Mouse (Mus musculus) small intestine, adult 2 months (tissue): ENCODE data around the gene Gm20388.

Experiments used
- CTCF ChIP-seq: fragments of 200-500 bp; IDR thresholded peaks from 2 replicates; pipeline ENCODE4 v1.5.1; 2012; ENCODE audit warnings: low read depth, mild to moderate bottlenecking, control low read depth, inconsistent platforms, low read length, moderate library complexity, mixed read lengths; ENCODE audit not compliant: insufficient replicate concordance, insufficient read length; ENCODE audit errors: extremely low read depth
- POLR2A ChIP-seq: fragments of 200-500 bp; IDR thresholded peaks from 2 replicates; pipeline ENCODE4 v1.6.1; 2012; ENCODE audit warnings: low read depth, mild to moderate bottlenecking, control low read depth, inconsistent platforms, low read length, moderate library complexity

GRCm38 (mm10) chr8:122945775-122946174, 3035.1 kb downstream of the Gm20388 start:
- TF ChIP-seq CTCF (no peak), POLR2A (no peak)
